Mouse (Mus musculus): ENCODE measurements around the gene Foxn1. TPM values are rescaled to one million over a fixed set of nuclear protein-coding genes. Genes with fewer than 3 reads are reported as not detected.

Foxn1 gene
- total RNA-seq, 1 experiment: not detected

DNA sequence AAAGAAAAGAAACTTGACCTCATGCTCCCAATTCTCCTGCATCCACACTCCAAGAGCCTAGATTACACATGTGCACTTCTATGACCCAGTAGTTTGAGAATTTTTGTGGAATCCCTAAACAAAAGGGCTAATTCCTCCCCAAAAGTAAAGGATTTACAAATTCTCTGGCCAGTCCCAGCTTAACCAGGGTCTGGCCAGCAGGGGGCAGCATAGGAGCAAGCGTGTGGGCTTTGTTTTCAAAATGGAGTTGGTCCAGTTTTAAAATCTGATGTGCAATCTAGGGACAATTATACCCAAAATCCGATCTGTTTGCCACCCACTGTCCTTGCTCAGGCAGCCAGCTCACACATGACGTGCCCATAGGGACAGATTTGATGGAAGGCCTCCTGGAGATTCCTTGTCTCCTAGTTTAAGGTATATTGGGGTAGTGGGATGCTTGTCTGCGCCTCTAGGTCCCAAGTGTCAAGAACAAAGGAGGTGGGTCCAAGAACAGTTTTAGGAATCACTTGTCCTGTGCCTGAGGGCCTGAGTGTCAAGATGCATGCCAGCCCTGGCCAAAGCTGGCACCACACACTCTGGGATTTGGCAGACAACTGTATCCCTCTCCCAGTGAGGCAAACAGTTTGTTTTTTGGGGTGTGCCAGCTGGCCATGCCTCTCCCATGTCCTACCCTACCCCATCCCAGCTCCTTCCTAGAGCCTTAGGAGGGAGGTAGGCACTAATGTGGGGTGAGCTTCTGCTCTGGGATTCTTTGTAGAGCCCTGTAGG lies 30.7 kb downstream of the Foxn1 start:
- H3K9ac ChIP-seq (ENCODE audit: insufficient read depth, low read depth, low read length, poor library complexity, severe bottlenecking): no peak overlapping the region
- no peak overlapping the region for H3K27ac ChIP-seq (ENCODE audit: insufficient read depth, low read depth, low read length, poor library complexity, severe bottlenecking)
- no peak overlapping the region for H3K4me3 ChIP-seq (ENCODE audit: insufficient read depth in 1 of 2, low read depth in 1 of 2, low read length in 2 of 2, poor library complexity in 1 of 2, severe bottlenecking in 1 of 2)
- DNase-seq (ENCODE audit: low read depth, low spot score): peak; percentile 58
- H3K9me3 ChIP-seq (ENCODE audit: control insufficient read depth, insufficient read depth, low read depth, low read length): no peaks in the 10 kb centered on the region
- TF ChIP-seq CHD2 (IDR thresholded peaks at IDR 0.05; ENCODE audit: low read depth, low read length) (no peak), HCFC1 (IDR thresholded peaks at IDR 0.05; ENCODE audit: borderline replicate concordance, insufficient read depth, low read length) (no peak), ZC3H11A (IDR thresholded peaks at IDR 0.05; ENCODE audit: borderline replicate concordance, low read depth, low read length) (peak; percentile 54; the same call in 1 of the 2 replicates)
- H3K4me1 ChIP-seq (ENCODE audit: control insufficient read depth in 2 of 2, insufficient read depth in 2 of 2, low read length in 2 of 2, poor library complexity in 1 of 2): peaks cover 0 to 16% of the 10 kb centered on the region in 2 experiments; a peak in 2 of 4 replicates
- in situ Hi-C loops (cut with MboI; ENCODE audit: low sequenced_read_pairs in 2 of 2, unreplicated experiment in 2 of 2): no loop called here
- no peaks in the 10 kb centered on the region for H3K36me3 ChIP-seq (ENCODE audit: control insufficient read depth, insufficient read depth, low read length, poor library complexity, severe bottlenecking)

DNA sequence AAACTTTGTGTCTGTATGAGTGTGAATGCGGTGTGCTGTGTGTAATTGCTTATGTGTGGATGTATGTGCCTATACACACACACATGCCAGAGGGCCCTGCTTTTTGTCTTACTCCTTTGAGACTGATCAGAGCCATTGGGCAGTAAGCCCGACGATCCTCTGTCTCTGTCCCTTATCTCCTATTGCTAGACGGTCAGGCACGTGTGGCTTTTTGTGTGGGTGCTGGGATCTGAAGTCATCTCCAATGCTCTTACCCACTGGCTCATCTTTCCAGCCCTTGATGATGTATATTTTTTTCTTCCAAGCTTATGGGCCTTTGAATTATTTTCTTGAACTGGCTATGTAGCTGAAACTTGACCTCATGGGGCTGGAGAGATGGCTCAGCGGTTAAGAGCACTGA lies 31.5 kb downstream of the Foxn1 start:
- TF ChIP-seq ZC3H11A (IDR thresholded peaks at IDR 0.05; ENCODE audit: borderline replicate concordance, low read depth, low read length) (no peak), CHD2 (IDR thresholded peaks at IDR 0.05; ENCODE audit: low read depth, low read length) (no peak), HCFC1 (IDR thresholded peaks at IDR 0.05; ENCODE audit: borderline replicate concordance, insufficient read depth, low read length) (no peak), ZNF384 (IDR thresholded peaks at IDR 0.05; ENCODE audit: low read depth, low read length) (no peak)
- Histone ChIP-seq H3K9ac (ENCODE audit: insufficient read depth, low read depth, low read length, poor library complexity, severe bottlenecking) (no peak overlapping the region), H3K4me1 (ENCODE audit: control insufficient read depth in 2 of 2, insufficient read depth in 2 of 2, low read length in 2 of 2, poor library complexity in 1 of 2) (peaks cover 0 to 15% of the 10 kb centered on the region in 2 experiments; a peak in 2 of 4 replicates), H3K36me3 (ENCODE audit: control insufficient read depth, insufficient read depth, low read length, poor library complexity, severe bottlenecking) (no peaks in the 10 kb centered on the region), H3K9me3 (ENCODE audit: control insufficient read depth, insufficient read depth, low read depth, low read length) (no peaks in the 10 kb centered on the region), H3K27ac (ENCODE audit: insufficient read depth, low read depth, low read length, poor library complexity, severe bottlenecking) (no peak overlapping the region), H3K4me3 (ENCODE audit: insufficient read depth in 1 of 2, low read depth in 1 of 2, low read length in 2 of 2, poor library complexity in 1 of 2, severe bottlenecking in 1 of 2) (no peak overlapping the region)
- DNase-seq (ENCODE audit: low read depth, low spot score): no peak
- in situ Hi-C loops (cut with MboI; ENCODE audit: low sequenced_read_pairs in 2 of 2, unreplicated experiment in 2 of 2): no loop called here

DNA sequence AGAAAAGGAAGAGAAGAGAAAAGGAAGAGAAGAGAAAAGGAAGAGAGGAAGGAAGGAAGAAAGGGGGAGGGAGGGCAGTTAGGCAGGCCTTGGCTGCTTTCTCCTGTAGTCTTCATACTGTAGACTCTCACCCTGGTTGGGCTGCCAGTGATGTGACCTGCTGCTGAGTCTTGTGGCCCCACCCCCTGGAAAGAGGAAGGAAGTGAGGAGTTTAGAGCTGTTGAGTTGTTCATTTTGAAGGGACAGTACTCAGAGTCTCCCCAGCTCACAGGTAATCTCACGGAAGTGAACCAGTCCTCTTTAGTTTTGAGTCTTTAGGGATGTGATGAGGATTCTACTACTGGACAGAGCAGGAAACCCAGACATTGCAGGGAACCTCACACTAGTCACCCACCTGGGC lies 33.3 kb downstream of the Foxn1 start:
- H3K9ac ChIP-seq (ENCODE audit: insufficient read depth, low read depth, low read length, poor library complexity, severe bottlenecking): no peak overlapping the region
- no peak overlapping the region for H3K27ac ChIP-seq (ENCODE audit: insufficient read depth, low read depth, low read length, poor library complexity, severe bottlenecking)
- peaks cover 0 to 11% of the 10 kb centered on the region in 2 experiments; a peak in 3 of 4 replicates for H3K4me1 ChIP-seq (ENCODE audit: control insufficient read depth in 2 of 2, insufficient read depth in 2 of 2, low read length in 2 of 2, poor library complexity in 1 of 2)
- peaks cover 3% of the 10 kb centered on the region; the same call in 1 of the 2 replicates for H3K36me3 ChIP-seq (ENCODE audit: control insufficient read depth, insufficient read depth, low read length, poor library complexity, severe bottlenecking)
- no peak for DNase-seq (ENCODE audit: low read depth, low spot score)
- no peak overlapping the region for H3K4me3 ChIP-seq (ENCODE audit: insufficient read depth in 1 of 2, low read depth in 1 of 2, low read length in 2 of 2, poor library complexity in 1 of 2, severe bottlenecking in 1 of 2)
- in situ Hi-C loops (cut with MboI; ENCODE audit: low sequenced_read_pairs in 2 of 2, unreplicated experiment in 2 of 2): no loop called here
- H3K9me3 ChIP-seq (ENCODE audit: control insufficient read depth, insufficient read depth, low read depth, low read length): no peaks in the 10 kb centered on the region
- TF ChIP-seq CHD2 (IDR thresholded peaks at IDR 0.05; ENCODE audit: low read depth, low read length) (no peak), MAFK (IDR thresholded peaks at IDR 0.05; ENCODE audit: insufficient read depth, low read depth, low read length) (no peak), ZNF384 (IDR thresholded peaks at IDR 0.05; ENCODE audit: low read depth, low read length) (no peak), ZC3H11A (IDR thresholded peaks at IDR 0.05; ENCODE audit: borderline replicate concordance, low read depth, low read length) (no peak), HCFC1 (IDR thresholded peaks at IDR 0.05; ENCODE audit: borderline replicate concordance, insufficient read depth, low read length) (no peak)

DNA sequence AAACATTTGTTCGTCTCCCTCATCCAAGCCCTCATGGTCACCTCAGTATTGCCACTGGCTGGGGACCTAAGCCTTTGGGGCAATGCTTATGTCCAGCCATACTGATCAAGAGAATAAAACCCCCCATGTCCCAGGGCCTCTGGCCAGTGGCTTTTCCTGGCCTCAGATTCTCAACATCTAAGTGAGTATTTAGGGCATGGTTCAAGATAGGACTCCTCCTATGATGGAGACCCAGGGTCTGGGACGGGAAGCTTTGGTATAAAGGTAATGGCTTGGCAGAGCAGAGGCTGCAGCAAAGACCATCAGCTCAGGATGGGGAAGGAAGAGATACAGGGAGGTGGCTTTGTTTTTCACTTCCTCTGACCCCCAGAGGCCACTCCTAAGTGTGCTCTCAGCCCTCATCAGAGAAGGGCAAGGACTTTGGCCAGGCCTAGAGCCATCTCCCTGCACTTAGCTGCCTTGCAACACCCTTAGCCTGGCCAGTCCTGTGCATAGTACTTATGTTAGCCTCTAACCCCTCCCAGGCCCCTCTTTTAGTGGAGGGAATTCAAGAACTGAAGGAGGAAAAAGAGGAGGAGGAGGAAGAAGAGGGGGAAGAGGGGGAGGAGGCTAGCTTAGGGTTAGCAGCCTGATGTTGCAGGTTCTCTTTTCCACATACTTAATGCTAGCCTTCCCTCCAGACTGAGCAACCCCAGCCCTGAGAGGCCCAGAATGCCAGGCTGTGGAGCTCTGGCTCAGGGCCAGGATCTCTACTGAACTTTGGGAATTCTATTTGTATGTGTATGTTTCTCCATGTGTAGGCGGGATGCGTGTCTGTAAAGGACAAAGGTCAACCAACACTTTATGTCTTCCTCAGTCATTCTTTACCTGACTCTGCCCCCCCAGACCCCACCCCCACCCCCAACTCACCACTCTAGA lies 36.7 kb downstream of the Foxn1 start:
- Histone ChIP-seq H3K9me3 (ENCODE audit: control insufficient read depth, insufficient read depth, low read depth, low read length) (no peaks in the 10 kb centered on the region), H3K27ac (ENCODE audit: insufficient read depth, low read depth, low read length, poor library complexity, severe bottlenecking) (no peak overlapping the region), H3K4me3 (ENCODE audit: insufficient read depth in 1 of 2, low read depth in 1 of 2, low read length in 2 of 2, poor library complexity in 1 of 2, severe bottlenecking in 1 of 2) (no peak overlapping the region), H3K4me1 (ENCODE audit: control insufficient read depth in 2 of 2, insufficient read depth in 2 of 2, low read length in 2 of 2, poor library complexity in 1 of 2) (peaks cover 0 to 22% of the 10 kb centered on the region in 2 experiments; a peak in 3 of 4 replicates), H3K9ac (ENCODE audit: insufficient read depth, low read depth, low read length, poor library complexity, severe bottlenecking) (no peak overlapping the region), H3K36me3 (ENCODE audit: control insufficient read depth, insufficient read depth, low read length, poor library complexity, severe bottlenecking) (peaks cover 3% of the 10 kb centered on the region; the same call in 1 of the 2 replicates)
- in situ Hi-C loops (cut with MboI; ENCODE audit: low sequenced_read_pairs in 2 of 2, unreplicated experiment in 2 of 2): no loop called here
- TF ChIP-seq CHD2 (IDR thresholded peaks at IDR 0.05; ENCODE audit: low read depth, low read length) (no peak), HCFC1 (IDR thresholded peaks at IDR 0.05; ENCODE audit: borderline replicate concordance, insufficient read depth, low read length) (no peak), ZC3H11A (IDR thresholded peaks at IDR 0.05; ENCODE audit: borderline replicate concordance, low read depth, low read length) (no peak), ZNF384 (IDR thresholded peaks at IDR 0.05; ENCODE audit: low read depth, low read length) (no peak), MAFK (IDR thresholded peaks at IDR 0.05; ENCODE audit: insufficient read depth, low read depth, low read length) (no peak)
- DNase-seq (ENCODE audit: low read depth, low spot score): no peak

All from ES-E14 (cell line).